Mouse (Mus musculus) adrenal gland, postnatal 25 days (tissue): ENCODE results near the gene Nptx1. TPM values are rescaled to one million over a fixed set of nuclear protein-coding genes. Genes with fewer than 3 reads are reported as not detected.

Source experiments
- DNase-seq: peaks from one replicate; pipeline ENCODE4 v3.0.0; 2021; ENCODE audit warnings: mixed read lengths
- total RNA-seq: library from RNA; stranded (reverse); gene quantifications from 2 replicates; pipeline ENCODE4 v1.2.3, GENCODE M21; 2021

Gene Nptx1
- total RNA-seq, 1 experiment from 2014 or later: 2.9 TPM

DNA sequence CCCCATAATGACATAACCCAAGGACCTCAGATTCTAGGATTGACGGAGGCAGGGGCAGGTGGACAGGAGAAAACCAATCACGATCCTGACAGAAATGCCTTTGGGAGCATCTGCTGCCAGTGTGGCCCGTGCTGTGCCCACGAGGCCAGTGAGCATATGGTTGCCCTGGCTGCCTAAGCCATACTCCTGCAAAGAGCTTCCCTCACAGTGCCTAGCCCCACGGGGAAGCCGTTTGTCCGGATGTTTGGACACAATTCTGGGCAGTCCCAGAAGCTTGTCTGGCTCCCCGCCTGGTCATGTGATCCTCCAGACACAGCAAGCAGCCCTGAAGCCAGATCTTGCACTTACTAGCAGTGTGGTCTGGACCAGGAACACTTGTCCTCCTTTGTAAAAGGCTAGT lies 24.8 kb downstream of the Nptx1 start:
- DNase-seq: peak; percentile 58

DNA sequence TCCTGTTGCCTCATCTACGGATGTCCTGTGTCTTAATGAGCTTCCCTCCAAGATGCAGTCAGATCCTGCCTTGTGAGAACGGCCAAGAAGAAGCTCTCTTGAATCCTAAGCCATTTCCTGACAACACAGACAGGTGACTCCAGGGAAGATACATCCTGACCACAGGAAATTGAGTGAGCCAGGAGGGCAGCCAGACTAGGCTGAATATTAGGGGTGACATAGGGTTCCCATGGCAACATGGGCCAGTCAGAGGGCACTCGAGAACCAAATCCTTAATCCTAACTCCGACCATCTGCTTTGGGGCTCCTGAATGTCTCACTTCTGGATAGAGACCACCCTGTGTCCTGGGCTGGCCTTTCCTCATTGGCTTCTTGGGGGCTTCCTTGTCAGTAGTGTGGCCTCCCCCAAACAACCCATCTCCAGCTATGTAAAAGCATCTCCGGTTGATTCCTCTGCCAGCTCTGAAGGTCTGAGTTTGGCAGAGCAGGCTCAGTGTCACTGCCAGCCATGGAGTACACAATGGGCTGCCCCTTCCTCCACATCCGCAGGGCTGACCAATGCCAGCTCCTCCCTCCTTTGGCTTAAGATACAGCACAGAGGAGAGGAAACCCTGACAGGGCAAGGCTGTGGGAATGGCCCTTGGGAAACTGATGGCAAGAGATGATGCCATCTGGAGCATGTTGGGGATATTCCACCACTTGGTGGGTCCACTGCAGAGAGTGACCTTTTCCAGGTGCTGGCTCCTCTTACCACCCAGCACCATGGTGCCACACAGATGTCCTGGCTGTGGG lies 25.4 kb downstream of the Nptx1 start:
- no peak for DNase-seq

DNA sequence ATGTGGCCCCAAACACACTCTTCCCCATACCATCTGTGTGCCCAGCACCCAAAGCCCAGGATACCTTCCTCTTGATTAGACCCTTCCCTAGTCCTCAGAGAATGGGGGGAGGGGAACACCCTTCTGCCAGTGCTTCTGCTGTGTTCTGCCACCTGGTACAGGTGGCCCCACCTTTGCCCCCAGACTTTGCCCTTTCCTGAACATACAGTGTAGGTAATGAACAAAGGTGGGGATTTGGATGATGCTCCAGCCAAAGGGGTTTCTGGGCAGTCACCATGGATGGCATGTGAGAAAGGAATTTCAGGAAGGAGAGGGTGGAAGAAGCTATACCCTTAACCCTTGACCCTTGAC lies 26.9 kb downstream of the Nptx1 start:
- DNase-seq: no peak

DNA sequence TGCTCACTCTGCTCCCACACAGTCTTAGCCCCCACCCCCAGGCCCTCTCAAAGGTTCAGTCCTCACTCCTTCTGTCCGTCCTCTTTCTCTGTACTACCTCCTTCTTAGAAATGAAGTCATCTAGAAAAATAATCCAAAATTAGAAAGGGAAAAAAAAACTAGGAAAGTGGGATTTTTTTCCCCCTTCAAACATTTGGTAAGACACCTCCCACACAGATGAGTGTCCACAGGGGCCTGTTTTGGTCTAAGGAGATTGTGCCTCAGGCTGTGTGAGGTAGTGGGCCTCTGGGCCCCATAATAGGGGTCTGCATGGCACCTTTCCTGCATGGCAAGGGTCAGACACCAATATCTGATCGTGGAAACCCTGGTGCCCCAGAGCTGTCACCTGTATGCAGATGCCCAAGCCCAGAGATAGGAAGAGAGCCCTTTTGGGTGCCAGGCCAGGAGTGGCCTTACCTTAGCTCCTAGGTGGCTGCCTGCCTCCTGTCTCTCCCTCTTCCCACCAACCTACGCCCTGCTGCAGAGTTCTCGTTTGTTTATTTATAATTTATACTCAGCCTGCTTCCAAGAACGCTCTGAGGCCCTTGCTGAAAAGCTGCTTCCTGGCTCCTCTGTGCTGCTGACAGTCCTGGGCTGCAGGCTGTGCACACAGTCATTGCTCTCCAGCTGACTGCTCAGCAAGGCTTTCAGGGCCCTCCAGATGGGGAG lies 27.4 kb downstream of the Nptx1 start:
- no peak for DNase-seq

DNA sequence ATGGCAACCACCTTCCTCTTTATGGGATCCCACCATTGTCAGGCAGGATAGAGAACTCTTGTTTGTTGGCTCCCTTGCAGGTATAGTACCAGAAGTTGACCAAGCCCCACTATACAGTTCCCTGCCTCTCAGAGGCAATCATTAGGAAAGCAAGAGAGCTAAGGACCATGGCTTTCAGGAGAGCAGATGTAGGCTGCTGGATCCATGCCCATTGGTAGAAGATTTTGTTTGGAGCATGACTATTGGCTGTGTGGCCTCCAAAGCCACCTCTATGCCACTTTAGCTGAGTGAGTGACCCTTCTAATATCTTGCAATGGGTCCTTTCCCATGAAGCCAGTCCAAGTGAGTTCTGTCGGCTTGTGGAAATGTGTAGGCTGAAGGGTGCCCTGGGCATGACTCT lies 28.2 kb downstream of the Nptx1 start:
- no peak for DNase-seq

DNA sequence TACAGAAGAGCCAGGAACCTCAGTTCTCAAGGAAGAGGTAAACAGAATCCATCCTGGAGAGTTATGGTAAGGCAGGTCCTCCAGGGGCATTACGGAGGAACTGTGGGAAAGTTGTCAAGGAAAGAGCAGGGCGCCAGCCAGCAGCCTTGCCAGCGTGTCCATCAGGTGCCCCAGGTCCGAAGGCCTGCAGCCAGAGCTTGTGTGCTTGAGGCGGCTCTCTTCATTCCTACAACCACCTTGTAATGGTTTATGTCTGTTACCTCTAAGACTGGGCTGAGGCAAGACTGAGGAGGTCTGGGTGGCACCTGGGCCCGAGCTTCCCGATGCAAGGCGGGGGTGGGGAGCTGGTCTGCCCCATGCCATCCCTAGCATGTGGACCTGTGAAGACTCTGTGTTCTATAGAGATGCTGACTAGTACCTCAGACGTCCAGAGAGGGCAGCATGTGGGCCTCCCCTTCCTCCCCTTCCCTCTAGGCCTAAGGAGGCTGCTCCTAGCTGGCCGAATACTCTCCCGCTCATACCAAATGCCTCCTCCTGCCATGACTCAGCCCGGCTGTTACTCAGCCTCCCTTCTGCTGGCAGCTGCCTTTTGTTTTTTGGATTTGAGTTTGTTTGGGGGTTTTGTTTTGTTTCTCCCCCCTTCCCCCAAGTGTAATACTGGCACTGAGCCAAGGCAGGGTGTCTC lies 30.7 kb downstream of the Nptx1 start:
- DNase-seq: peak; percentile 56

DNA sequence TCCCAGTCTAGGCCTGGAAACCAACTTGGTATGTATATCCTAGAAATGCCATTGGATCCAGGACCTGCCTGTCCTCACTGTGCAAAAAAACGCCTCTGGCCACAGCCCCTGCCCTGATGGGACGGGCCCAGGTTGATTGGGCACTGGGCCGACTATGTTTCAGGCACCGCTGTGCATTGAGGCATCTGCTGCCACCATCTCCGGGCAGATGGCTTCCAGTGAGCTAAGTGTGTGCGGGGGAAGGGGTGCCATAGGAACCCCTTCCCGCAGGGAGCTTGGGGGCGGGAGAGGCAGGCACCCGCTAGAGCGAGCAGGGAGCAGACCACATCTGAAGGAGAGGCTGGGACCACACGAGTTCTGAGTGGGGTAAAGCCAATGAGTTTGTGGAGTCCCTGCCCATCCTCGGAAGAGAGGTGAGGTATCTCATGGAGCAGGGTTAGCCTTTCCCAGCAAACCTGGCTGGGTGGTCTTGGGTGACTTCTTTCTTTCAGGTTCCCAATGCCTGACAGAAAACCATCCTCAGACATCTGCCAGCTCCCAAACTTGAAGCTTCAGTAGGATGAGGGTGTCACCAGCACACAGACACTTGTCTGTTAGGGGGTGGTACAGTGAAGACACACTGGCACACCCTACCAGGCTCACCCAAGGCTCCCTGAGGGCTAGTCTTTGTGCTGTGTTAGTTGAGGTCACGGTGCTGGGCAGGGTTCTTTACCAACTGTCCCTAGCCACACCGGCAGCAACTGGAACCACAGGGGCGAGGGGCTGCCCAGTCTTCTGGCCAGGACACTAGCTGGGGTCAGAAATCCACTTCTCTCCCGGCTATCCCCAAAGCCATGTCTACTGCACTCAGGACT lies 31.5 kb downstream of the Nptx1 start:
- no peak for DNase-seq

DNA sequence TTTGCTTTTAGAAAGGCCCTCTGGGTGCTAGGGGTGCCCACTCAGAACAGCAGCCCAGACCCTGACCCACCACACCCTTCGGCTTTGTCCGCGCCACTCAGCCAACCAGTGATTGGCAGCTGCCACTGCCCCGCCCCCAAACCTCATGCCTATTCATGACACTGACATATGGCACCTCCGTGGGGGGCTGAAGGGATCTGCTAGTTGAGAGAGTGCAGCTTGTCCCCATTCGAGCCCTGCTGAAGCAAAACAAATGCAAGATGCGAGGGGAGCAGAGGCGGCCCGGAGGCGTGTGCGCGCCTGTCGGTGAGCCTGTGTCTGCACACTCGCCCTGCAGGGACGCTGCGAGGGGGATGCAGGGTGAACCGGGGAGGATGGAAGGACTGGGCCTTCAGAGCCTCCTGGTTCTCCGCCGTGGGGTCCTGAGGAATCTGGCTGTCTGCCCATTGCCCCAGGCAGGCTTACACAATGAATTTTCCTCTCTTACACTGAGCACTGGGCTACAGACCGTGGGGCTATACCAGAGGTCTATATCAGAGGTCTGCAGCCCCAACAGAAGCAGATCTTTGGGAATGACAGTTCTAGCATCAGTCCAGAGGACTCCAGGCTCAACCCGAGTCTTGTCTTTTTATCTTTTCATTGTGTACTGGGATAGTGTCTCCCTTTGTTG lies 32.5 kb downstream of the Nptx1 start:
- peak; percentile 43 for DNase-seq

DNA sequence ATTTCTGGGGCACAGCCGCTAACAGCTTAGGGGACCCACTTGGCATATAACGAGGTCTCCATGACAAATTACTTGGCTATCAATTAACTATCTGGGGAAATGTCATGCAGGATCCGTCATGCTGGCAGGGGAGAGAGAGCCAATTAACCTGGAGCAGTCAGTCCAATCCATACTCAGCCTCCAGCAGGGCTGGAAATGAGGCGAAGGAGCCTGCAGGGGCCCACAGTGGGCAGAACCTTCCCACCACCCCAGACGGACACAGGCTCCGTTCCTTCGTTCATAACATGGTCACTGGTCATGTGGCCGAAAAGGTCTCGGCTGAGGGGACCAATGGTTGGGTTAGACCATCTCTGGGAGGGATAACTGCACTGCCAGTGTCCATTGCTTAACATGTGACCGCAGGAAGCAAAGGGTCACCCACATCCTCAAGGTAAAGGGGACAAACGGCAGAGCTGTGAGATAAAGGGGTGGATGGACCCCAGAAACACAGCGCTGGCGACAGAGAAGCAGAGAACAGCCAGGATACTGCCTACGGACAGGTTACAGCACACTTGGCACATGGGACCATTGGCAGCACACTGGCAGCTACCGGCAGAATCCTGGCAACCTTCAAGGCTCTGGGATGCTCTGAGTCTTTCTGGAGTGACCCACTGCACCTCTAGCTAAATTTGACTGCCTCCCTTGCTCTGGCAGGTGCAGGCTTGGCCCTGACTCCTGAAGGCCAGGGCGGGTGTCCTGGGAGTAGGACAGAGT lies 33.3 kb downstream of the Nptx1 start:
- DNase-seq: no peak

DNA sequence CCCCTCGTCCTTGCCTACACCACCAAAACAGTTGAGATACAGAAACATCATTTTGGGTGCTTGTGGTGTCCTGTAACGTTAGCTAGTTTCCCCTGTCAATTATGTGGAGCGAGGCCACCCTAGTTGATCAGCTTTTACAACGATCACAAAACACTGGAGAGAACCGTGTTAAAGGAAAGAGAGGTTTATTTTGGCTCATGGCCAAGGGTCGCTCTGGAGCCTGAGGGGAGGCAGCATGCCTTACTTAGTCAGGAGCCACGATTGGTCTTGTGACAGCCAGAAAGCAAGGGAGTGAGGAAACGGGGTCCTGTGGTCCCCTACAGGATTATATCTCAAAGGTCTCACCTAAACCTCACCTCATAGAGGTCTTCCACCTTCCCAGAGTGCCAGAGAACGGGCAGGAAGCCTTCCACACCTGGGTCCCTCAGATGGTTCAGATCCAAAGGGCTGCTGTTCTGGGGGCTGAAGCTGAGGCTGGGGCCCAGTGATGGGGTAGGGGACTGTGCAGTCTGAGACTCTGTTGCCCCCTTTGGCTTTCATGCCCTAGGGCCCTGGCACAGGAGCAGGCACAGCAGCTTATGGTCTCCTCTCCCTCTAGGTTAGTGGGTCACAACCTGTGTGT lies 34.4 kb downstream of the Nptx1 start:
- no peak for DNase-seq

DNA sequence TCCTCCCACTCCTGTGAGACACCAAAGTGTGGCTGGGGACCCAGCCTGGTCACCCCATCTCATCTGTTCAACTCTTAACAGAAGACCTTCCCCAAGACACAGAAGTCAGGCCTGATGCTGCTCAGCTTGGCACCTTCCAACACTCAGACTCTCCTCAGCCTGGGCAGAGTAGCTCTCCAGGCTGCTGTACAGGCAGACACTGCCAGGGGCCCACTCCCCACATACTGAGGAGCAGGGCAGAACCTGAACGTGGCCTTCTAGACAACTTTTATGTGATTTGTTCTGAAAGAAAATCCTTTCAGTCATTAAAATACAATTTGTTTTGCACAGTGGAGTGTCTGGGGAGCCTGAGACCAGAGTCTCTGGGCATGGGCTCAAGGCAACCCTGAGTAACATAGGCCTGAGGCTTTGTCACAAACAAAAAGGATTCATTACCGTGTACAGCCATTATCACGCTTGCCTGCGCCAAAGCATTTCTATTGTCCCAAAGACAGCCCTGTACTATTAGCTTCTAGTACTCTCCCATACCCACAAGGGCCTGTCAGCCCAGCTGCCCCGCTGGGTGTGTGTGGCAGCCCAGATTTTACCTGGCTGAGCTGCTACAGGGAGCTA lies 38.3 kb downstream of the Nptx1 start:
- DNase-seq: no peak

DNA sequence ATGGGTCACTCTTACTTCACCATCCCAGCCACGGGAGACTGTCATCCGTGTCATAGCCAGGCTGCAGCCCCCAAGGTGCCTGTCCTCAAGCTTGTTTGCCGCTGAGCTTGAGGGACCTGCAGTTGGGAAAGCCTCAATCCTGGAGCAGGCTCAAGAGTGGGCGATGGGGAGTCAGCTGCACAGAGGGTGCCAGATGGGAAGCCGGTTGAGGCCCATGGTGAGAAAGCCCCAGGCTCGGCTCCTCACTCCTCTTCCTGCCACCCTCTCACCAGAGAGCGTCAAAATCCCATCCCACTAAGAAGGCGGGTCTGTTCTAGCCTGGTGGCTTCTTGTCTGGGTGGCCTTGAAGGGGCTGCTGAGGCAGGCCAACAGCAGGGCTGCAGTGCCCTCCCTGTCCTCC lies 39.8 kb downstream of the Nptx1 start:
- DNase-seq: no peak

DNA sequence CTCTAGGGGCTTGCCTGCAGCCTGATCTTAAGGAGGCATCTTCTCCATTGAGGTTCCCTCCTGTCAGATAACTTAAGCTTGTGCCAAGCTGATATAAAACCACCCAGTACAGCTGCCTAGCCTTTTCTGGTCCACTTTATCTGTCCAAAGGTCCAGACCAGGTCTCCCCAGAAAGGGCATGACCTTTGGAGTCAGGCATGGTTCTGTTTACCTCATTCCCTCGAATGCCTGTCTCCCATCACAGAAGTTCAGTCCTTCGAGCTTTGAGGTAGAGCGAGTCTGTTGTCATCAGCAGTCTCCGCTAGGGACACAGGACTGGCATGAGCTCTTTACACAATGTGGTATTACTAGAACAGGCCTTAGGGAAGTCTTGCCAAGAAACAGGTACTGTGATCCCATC lies 41.2 kb downstream of the Nptx1 start:
- no peak for DNase-seq

DNA sequence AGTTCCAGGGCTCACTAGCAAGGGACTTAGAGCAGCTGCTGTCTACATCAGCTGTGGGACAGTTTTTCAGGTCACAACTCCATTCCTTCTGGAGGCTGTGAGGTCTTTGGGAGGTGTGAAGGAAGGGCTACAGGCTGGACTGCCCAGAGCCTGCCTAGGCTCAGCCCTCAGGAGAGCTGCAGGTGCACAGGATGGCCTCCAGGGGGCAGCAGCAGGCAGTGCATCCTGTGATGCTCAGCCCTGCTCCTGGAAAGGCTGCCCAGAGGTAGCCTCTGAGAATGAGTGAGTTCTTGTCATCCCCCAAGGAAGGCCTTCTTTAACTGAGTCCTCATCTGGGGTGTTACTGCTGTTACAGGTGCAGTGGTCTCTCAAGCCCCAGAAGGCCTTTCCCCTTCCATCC lies 43.9 kb downstream of the Nptx1 start:
- peak; percentile 79 for DNase-seq

DNA sequence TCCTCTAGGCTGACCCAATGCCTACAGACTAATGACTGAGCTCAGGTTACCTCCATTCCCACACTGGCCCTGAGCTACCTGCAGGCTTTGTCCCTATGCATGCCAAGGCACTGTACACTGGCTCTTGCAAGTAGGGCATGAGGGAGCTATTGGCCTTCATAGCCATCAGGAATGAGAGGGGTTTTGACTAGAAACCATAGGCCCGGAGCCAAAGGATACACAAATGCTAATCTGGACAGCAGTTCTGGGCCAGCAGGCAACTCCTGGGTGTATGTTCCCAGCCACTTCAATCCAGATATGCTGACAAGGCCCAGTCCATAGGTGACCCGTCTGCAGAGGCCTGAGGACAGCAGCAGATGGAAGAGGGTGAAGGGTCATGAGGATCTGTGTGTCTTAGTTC lies 47.5 kb downstream of the Nptx1 start:
- DNase-seq: no peak

DNA sequence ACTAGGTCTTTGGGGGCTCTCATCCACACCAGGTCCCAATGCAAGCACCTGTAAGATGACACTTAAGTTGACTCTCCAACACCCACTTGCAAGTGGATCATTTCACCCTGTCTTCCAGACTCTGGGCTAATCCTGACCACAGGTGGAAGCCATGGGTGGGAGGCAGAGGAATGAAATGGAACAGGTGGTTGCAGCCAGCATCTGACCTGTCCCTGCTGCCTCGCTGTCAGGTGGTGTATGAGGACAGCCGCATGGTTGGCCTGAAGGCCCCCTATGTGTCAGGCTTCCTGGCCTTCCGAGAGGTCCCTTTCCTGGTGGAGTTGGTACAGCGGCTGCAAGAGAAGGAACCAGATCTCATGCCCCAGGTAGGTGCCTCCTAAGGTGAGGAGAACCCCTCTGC lies 48.3 kb downstream of the Nptx1 start:
- DNase-seq: no peak

DNA sequence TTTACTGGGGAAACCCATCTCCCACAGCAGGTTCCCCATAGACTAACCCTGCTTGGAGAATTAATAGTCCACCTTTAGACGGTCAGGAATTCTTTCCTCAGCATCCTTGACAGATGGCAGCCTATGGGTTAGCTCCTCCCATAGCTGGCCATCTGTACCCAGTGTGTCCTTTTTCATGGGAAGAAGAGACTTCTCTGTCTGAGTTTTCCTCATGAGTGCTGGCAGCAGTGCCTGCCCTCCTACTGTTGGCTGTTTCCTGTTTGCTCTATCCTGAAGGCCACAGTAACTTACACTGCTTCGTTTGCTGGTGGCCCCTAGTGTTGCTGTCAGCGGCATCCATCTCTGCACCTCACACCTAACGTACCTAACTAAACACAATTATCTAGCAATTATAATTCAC lies 50.1 kb downstream of the Nptx1 start:
- DNase-seq: no peak

DNA sequence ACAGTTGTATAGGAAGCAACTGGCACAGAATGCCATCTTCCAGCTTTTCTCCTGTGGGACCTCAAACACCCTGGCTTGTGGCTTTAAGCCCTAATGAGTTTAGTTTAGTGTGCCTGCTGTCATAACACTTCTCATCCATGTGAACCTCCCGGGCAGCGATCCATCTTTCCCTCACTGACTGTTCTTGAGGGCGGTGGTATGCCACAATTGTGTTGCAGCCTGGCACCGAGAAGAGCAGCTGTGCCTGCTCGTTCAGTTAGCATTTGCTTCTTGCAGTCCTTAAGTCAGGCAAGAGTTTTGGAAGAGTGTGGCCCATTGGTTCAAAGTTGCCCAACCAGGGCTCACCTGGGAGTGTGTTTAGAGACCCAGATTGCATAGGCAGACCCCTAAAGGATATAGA lies 51.4 kb downstream of the Nptx1 start:
- DNase-seq: no peak

DNA sequence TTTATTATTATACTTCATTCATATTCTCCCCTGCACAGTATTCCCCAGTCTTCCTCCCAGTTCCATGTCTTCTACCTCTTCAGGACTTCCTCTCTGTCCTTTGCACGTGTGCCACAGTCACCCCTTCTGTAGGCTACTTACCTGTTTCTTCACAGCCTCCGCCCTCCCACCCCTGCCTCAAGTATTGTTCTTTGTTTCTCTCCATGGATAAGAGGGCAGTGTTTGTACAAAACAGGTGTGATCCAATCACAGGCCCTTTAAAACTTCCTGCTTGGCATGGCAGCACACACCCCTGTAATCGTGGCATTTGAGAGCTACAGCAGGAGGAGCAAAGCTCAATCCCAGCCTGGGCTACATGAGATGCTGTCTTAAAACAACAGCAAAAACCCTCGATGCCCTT lies 54.0 kb downstream of the Nptx1 start:
- DNase-seq: no peak

DNA sequence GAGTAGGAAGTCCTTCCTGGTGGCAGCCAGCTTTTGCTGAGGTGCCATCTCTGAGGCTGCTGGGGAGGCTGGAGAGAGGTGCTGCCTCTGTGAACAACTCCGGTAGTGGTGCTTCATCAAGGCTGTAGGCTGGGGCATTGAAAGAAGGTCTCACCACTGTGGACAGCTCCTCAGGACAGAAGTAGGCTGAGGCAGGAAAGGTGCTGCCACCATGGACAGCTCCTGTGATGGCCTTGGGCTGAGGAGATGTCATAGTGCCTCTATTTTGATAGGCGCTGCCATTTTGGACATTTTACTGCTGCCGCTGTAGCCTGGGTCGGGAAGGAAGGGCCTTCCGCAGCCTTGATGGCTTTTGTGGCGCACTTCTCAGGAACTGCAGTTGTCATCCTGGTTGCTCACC lies 54.7 kb downstream of the Nptx1 start:
- no peak for DNase-seq
